ENCODE assay signal across 8 mouse cellular contexts in genomic region chr12:86793830-86794229, GRCm38 (mm10). TPM values are rescaled to one million over a fixed set of nuclear protein-coding genes. Genes with fewer than 3 reads are reported as not detected.
DNase-seq lines count a peak whose midpoint lies in the region; ATAC-seq and TF ChIP-seq lines count a peak whose summit lies in the region.

No protein-coding gene starts in this region.

- DNase-seq in liver, postnatal 0 days: no peak
- DNase-seq in embryonic facial prominence, embryonic 14.5 days (ENCODE audit: low spot score): peak; percentile 68
- DNase-seq in heart, postnatal 36 days: peak; percentile 73 to 74
- peak; percentile 88 for DNase-seq in lung, postnatal 0 days (ENCODE audit: low spot score)
- no peak for DNase-seq in spleen, postnatal 10 days (ENCODE audit: low spot score in 2 of 2)
- no peak for DNase-seq in spleen, adult 18-20 months
- DNase-seq in T-cell, adult 2 months (ENCODE audit: low spot score): no peak

- H3K4me1 ChIP-seq in liver, postnatal 0 days (ENCODE audit: insufficient read depth): peaks cover 20% of the 10 kb centered on the region
- peaks cover 25% of the 10 kb centered on the region for H3K4me1 ChIP-seq in liver, embryonic 12.5 days
- peaks cover 7% of the 10 kb centered on the region for H3K4me1 ChIP-seq in embryonic facial prominence, embryonic 14.5 days (ENCODE audit: control insufficient read depth, insufficient read depth, low read length)
- H3K4me1 ChIP-seq in lung, postnatal 0 days (ENCODE audit: insufficient read depth, low read depth, low read length): peaks cover 5% of the 10 kb centered on the region; the same call in 1 of the 2 replicates

- no peak overlapping the region for H3K4me2 ChIP-seq in liver, postnatal 0 days (ENCODE audit: low read depth, low read length)
- H3K4me2 ChIP-seq in liver, embryonic 12.5 days: no peak overlapping the region
- no peak overlapping the region for H3K4me2 ChIP-seq in embryonic facial prominence, embryonic 14.5 days (ENCODE audit: low read depth, low read length)
- no peak overlapping the region for H3K4me2 ChIP-seq in lung, postnatal 0 days (replicated peaks; ENCODE audit: low read depth, low read length)

- 77% methylated on average over 3 of the region's 3 CpGs for WGBS in liver, postnatal 0 days (ENCODE audit: insufficient replicate concordance)
- WGBS in liver, embryonic 12.5 days (ENCODE audit: insufficient replicate concordance): 67% methylated on average over 3 of the region's 3 CpGs
- WGBS in embryonic facial prominence, embryonic 14.5 days: 55% methylated on average over 3 of the region's 3 CpGs
- WGBS in lung, postnatal 0 days: 17% methylated on average over 3 of the region's 3 CpGs

- no peaks in the 10 kb centered on the region for H3K9me3 ChIP-seq in liver, postnatal 0 days (ENCODE audit: low read length)
- H3K9me3 ChIP-seq in liver, embryonic 12.5 days (replicated peaks): no peaks in the 10 kb centered on the region
- H3K9me3 ChIP-seq in embryonic facial prominence, embryonic 14.5 days (ENCODE audit: control insufficient read depth, low read length): no peaks in the 10 kb centered on the region
- no peaks in the 10 kb centered on the region for H3K9me3 ChIP-seq in lung, postnatal 0 days (ENCODE audit: low read length)

- no peak overlapping the region for H3K9ac ChIP-seq in liver, postnatal 0 days (replicated peaks)
- no peak overlapping the region for H3K9ac ChIP-seq in liver, embryonic 12.5 days
- no peak overlapping the region for H3K9ac ChIP-seq in embryonic facial prominence, embryonic 14.5 days (ENCODE audit: low read depth, low read length)
- H3K9ac ChIP-seq in lung, postnatal 0 days (replicated peaks; ENCODE audit: low read depth): no peak overlapping the region

- intact Hi-C loops in heart, postnatal 36 days (cut with DNase I): loop anchor here (1.0 kb wide), 1 partner anchor 19 kb away; no protein-coding TSS in a partner anchor

- no peaks in the 10 kb centered on the region for H3K27me3 ChIP-seq in liver, postnatal 0 days (ENCODE audit: insufficient read depth, low read length)
- H3K27me3 ChIP-seq in liver, embryonic 12.5 days (replicated peaks): 0 out of 2 replicates have a peak, but pooled peaks cover 6% of the 10 kb centered on the region
- no peaks in the 10 kb centered on the region for H3K27me3 ChIP-seq in embryonic facial prominence, embryonic 14.5 days (replicated peaks; ENCODE audit: control insufficient read depth, insufficient read depth, low read length)
- H3K27me3 ChIP-seq in lung, postnatal 0 days (replicated peaks; ENCODE audit: insufficient read depth, low read length): no peaks in the 10 kb centered on the region

- ATAC-seq in liver, postnatal 0 days: no peak
- ATAC-seq in liver, embryonic 12.5 days: no peak
- ATAC-seq in embryonic facial prominence, embryonic 14.5 days (ENCODE audit: low read depth): no peak
- peak; percentile 70 for ATAC-seq in lung, postnatal 0 days

- TF ChIP-seq EP300 in liver, postnatal 0 days (IDR thresholded peaks at IDR 0.05; ENCODE audit: low read depth): peak; percentile 41; the same call in 1 of the 2 replicates
- TF ChIP-seq EP300 in lung, postnatal 0 days (IDR thresholded peaks at IDR 0.05): no peak

- no peaks in the 10 kb centered on the region for H3K36me3 ChIP-seq in liver, postnatal 0 days (replicated peaks; ENCODE audit: insufficient read depth, low read length)
- no peaks in the 10 kb centered on the region for H3K36me3 ChIP-seq in liver, embryonic 12.5 days
- no peaks in the 10 kb centered on the region for H3K36me3 ChIP-seq in embryonic facial prominence, embryonic 14.5 days (ENCODE audit: control insufficient read depth, insufficient read depth, low read length)
- H3K36me3 ChIP-seq in lung, postnatal 0 days (ENCODE audit: insufficient read depth, low read length): no peaks in the 10 kb centered on the region

- no peak for TF ChIP-seq CTCF in liver, postnatal 0 days (IDR thresholded peaks at IDR 0.05; ENCODE audit: low read depth)
- 0 out of 2 replicates have a peak, but pooled peaks have one; percentile 5 for TF ChIP-seq CTCF in lung, postnatal 0 days (IDR thresholded peaks at IDR 0.05)

- H3K4me3 ChIP-seq in liver, postnatal 0 days (ENCODE audit: low read depth, low read length): no peak overlapping the region
- H3K4me3 ChIP-seq in liver, embryonic 12.5 days: no peak overlapping the region
- H3K4me3 ChIP-seq in embryonic facial prominence, embryonic 14.5 days (ENCODE audit: low read depth, low read length): no peak overlapping the region
- no peak overlapping the region for H3K4me3 ChIP-seq in lung, postnatal 0 days (ENCODE audit: low read depth, low read length)

- no peak overlapping the region for H3K27ac ChIP-seq in liver, postnatal 0 days (ENCODE audit: low read depth)
- no peak overlapping the region for H3K27ac ChIP-seq in liver, embryonic 12.5 days
- H3K27ac ChIP-seq in embryonic facial prominence, embryonic 14.5 days (replicated peaks; ENCODE audit: low read depth, low read length): no peak overlapping the region
- H3K27ac ChIP-seq in lung, postnatal 0 days (ENCODE audit: low read length): 0 out of 2 replicates have a peak overlapping the region, but pooled peaks have one; percentile 14

RNA-seq across cellular contexts. Expression of gene Lrrc74a, which starts 59.7 kb away (rescaled TPM):
- not detected in 2 replicates for polyA plus RNA-seq in liver, postnatal 0 days (2015; fragmentation: Nextera tagmentation; extraction: Ambion mirVana)
- not detected in 2 replicates for polyA plus RNA-seq in liver, embryonic 12.5 days (2016; fragmentation: Nextera tagmentation; extraction: Ambion mirVana)
- not detected in 2 replicates for polyA plus RNA-seq in embryonic facial prominence, embryonic 14.5 days (2014; fragmentation: Nextera tagmentation; extraction: Ambion mirVana)
- not detected for total RNA-seq in heart, postnatal 36 days (2021)
- not detected in 2 replicates for polyA plus RNA-seq in lung, postnatal 0 days (2015; fragmentation: Nextera tagmentation; extraction: Ambion mirVana)

Comparison
In these comparisons a context has a peak if more than half of its experiments do, and no peak if none do; other contexts are left out.
1. DNase-seq: peak in embryonic facial prominence, embryonic 14.5 days (single experiment), heart, postnatal 36 days (2 of 2) and lung, postnatal 0 days (single experiment); none in liver, postnatal 0 days (single experiment), spleen, postnatal 10 days (0 of 2), spleen, adult 18-20 months (0 of 2) and T-cell, adult 2 months (single experiment).